In genomic region chr6:67481012-67481411, GRCm38 (mm10) we compare ENCODE assay signal across 17 mouse cellular contexts. TPM values are rescaled to one million over a fixed set of nuclear protein-coding genes. Genes with fewer than 3 reads are reported as not detected.
DNase-seq lines count a peak whose midpoint lies in the region.
"Had no signal": no experiment of that assay in that cellular context is flagged by ENCODE, and none has a peak within 500 bp of the region (broad histone marks: within the 10 kb centered on the region; RNA-seq: fewer than 3 reads in every experiment).

No protein-coding gene starts in this region.

- peak; percentile 20 to 49 for DNase-seq in adrenal gland, adult (ENCODE audit: inconsistent age in 2 of 2, low spot score in 1 of 2)
- no peak for DNase-seq in adrenal gland, adult 8-10 months
- DNase-seq in retina, embryonic 14.5 days (ENCODE audit: low spot score) = peak; percentile 4
- no peak for DNase-seq in retina, postnatal 1 day
- peak; percentile 24 to 51 for DNase-seq in kidney, postnatal 36 days
- DNase-seq in yolk sac, embryonic 10.5 days (ENCODE audit: low spot score) = peak; percentile 9
- no peak for DNase-seq in frontal cortex, adult 2 months (ENCODE audit: extremely low spot score in 1 of 2, low spot score in 1 of 2)
- no peak for DNase-seq in urinary bladder, postnatal 4 days (ENCODE audit: low spot score in 2 of 2)
- DNase-seq: adrenal gland, postnatal 10 days; right cerebral cortex, postnatal 4 days had no signal

RNA-seq across cellular contexts. Expression of gene Il23r, which starts 10.6 kb away (rescaled TPM):
- total RNA-seq in adrenal gland, adult 8-10 months (2022) = 10 to 100 TPM; 22.9 to 29.1 (median 28.2) TPM
- polyA plus RNA-seq in frontal cortex, adult 2 months (2012; rRNA removed) = not detected in 2 replicates
- total RNA-seq: hematopoietic stem cell, adult 5-6 weeks; left cerebral cortex, adult 2 months had no signal
- polyA plus RNA-seq: forebrain, embryonic 16.5 days; G1E; liver, embryonic 15.5 days; midbrain, embryonic 13.5 days; neural tube, embryonic 14.5 days had no signal

RNA-seq across cellular contexts. Expression of gene Tacstd2, which starts 54.6 kb away (rescaled TPM):
- not detected for total RNA-seq in adrenal gland, adult 8-10 months (2022)
- 0.10 and 0.42 TPM in 2 replicates for polyA plus RNA-seq in frontal cortex, adult 2 months (2012; rRNA removed)
- total RNA-seq: adrenal gland, postnatal 10 days; G1E; left cerebral cortex, adult 2 months had no signal
- polyA plus RNA-seq: G1E had no signal

Comparison
In these comparisons a context has a peak if more than half of its experiments do, and no peak if none do; other contexts are left out.
1. DNase-seq: peak in adrenal gland, adult (2 of 2), retina, embryonic 14.5 days (single experiment), kidney, postnatal 36 days (2 of 2) and yolk sac, embryonic 10.5 days (single experiment); none in adrenal gland, adult 8-10 months (single experiment), retina, postnatal 1 day (single experiment), frontal cortex, adult 2 months (0 of 2) and urinary bladder, postnatal 4 days (0 of 2).